Mouse (Mus musculus) heart, postnatal 0 days (tissue): ENCODE results near the gene Ptbp1. TPM values are rescaled to one million over a fixed set of nuclear protein-coding genes. Genes with fewer than 3 reads are reported as not detected.
"Not testable (repeated sequence)": the region's sequence is repeated elsewhere in the genome, so short reads cannot be mapped to it uniquely, and the experiment has no call there.

Experiments
- ATAC-seq: fragments of 200-750 bp; cut with Nextera tagmentation; 2 replicates; pipeline ENCODE4 v1.8.0; 2017; ENCODE audit warnings: low read depth, moderate number of reproducible peaks, moderate library complexity; ENCODE audit not compliant: insufficient read depth
- DNase-seq: peaks from one replicate; pipeline ENCODE4 v3.0.0-alpha.2; 2016; ENCODE audit warnings: low spot score
- H3K27ac ChIP-seq: fragments of 300-500 bp; sonication (generic); 2 replicates; pipeline ENCODE4 v1.5.1; 2014; ENCODE audit warnings: low read depth, mild to moderate bottlenecking
- H3K27me3 ChIP-seq: fragments of 300-500 bp; sonication (generic); 2 replicates; pipeline ENCODE4 v1.6.1; 2014; ENCODE audit warnings: low read length, mixed read lengths; ENCODE audit not compliant: control insufficient read depth, insufficient read depth
- H3K36me3 ChIP-seq: fragments of 300-500 bp; sonication (generic); replicated peaks from 2 replicates; pipeline ENCODE4 v1.6.1; 2014; ENCODE audit warnings: low read length, mixed read lengths; ENCODE audit not compliant: control insufficient read depth, insufficient read depth
- H3K4me1 ChIP-seq: fragments of 300-500 bp; sonication (generic); 2 replicates; pipeline ENCODE4 v1.6.1; 2014; ENCODE audit warnings: antibody characterized with exemption; ENCODE audit not compliant: control insufficient read depth, insufficient read depth
- H3K4me2 ChIP-seq: fragments of 300-500 bp; sonication (generic); 2 replicates; pipeline ENCODE4 v1.6.1; 2014; ENCODE audit warnings: low read depth, mild to moderate bottlenecking, low read length, moderate library complexity
- H3K4me3 ChIP-seq: fragments of 300-500 bp; sonication (generic); 2 replicates; pipeline ENCODE4 v1.5.1; 2014; ENCODE audit warnings: low read depth, low read length
- H3K9ac ChIP-seq: fragments of 300-500 bp; sonication (generic); replicated peaks from 2 replicates; pipeline ENCODE4 v1.6.1; 2014; ENCODE audit warnings: low read depth, low read length, mixed read lengths
- H3K9me3 ChIP-seq: fragments of 300-500 bp; sonication (generic); replicated peaks from 2 replicates; pipeline ENCODE4 v1.6.1; 2016; ENCODE audit warnings: low read length; ENCODE audit not compliant: control insufficient read depth
- CTCF ChIP-seq: IDR thresholded peaks from 2 replicates; pipeline ENCODE4 v1.5.1; 2016; ENCODE audit warnings: antibody characterized with exemption, control low read depth, low read depth
- EP300 ChIP-seq: IDR thresholded peaks from 2 replicates; pipeline ENCODE4 v1.6.1; 2016; ENCODE audit warnings: antibody characterized with exemption, low read depth
- WGBS: fragments of 180-500 bp; shearing (Covaris S2); extraction: QIAGEN DNeasy Blood & Tissue Kit; methylation state at CpG from one replicate; pipeline ENCODE4 v1.1.7; 2014; 5-methylcytosine and 5-hydroxymethylcytosine counted together
- polyA plus RNA-seq: library from polyadenylated mRNA; unstranded; fragments of >200 nt; fragmentation: Nextera tagmentation; extraction: Ambion mirVana; gene quantifications from 2 replicates; pipeline ENCODE4 v1.2.1, GENCODE M21; 2015
- total RNA-seq: library from RNA; depleted of rRNA; stranded (reverse); fragments of >200 nt; gene quantifications from 2 replicates; pipeline ENCODE4 v1.2.3, GENCODE M21; 2014; ENCODE audit warnings: low replicate concordance

Gene Ptbp1
- total and polyA plus RNA-seq, 2 experiments from 2014 or later, result 40.4 to 186 TPM

DNA sequence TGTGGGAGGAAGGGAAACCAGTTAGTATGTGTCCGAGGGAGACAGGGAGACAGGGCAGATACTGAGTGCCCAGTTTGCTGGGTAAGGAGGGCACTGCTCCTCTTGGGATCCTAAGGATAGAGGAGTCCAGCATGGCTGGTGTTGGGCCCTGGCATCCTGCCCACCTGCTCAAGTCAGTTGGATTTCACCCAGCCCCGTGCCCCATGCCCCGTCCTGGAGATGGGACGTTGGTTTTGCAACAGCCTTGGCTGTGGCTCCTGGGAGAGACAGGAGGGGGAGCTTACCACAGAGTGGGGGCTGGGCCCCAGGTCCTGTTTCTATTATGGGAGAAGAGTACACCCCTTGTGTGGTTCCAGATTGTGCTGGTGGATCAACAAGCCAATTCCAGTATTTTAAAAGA lies 30.2 kb downstream of the Ptbp1 start:
- ATAC-seq (peak; percentile 18; the same call in 1 of the 2 replicates), DNase-seq (no peak)
- Histone ChIP-seq H3K9me3 (no peaks in the 10 kb centered on the region), H3K4me3 (no peak overlapping the region), H3K27me3 (peaks cover 10% of the 10 kb centered on the region; the same call in 1 of the 2 replicates), H3K4me1 (0 out of 2 replicates have a peak, but pooled peaks cover 11% of the 10 kb centered on the region), H3K27ac (0 out of 2 replicates have a peak overlapping the region, but pooled peaks have one; percentile 8), H3K9ac (no peak overlapping the region), H3K4me2 (no peak overlapping the region), H3K36me3 (no peaks in the 10 kb centered on the region)
- 33% methylated on average over 4 of the region's 4 CpGs for WGBS
- TF ChIP-seq CTCF (no peak; the same call in 1 of the 2 replicates), EP300 (no peak)

DNA sequence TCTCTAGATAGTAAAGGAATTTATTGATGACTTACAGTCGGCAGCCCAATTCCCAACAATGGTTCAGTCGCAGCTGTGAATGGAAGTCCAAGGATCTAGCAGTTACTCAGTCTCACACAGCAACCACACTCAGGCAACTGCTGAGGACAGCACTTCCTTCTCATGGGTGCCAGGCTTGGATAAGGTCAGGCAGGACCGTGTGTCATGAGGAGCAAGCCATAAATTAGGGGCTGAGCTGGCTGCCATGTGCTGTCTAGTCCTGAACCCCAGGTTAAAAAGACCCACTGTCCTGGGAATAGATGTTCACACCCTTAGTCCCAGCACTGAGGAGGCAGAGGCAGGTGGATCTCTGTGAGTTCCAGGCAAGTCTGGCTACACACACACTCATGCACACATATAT lies 30.7 kb downstream of the Ptbp1 start:
- DNase-seq, H3K4me3 ChIP-seq, H3K27ac ChIP-seq, H3K9ac ChIP-seq, ATAC-seq, H3K9me3 ChIP-seq, H3K4me2 ChIP-seq, H3K27me3 ChIP-seq, H3K36me3 ChIP-seq: not testable (repeated sequence)
- 52% methylated on average over 2 of the region's 3 CpGs for WGBS
- H3K4me1 ChIP-seq, result 0 out of 2 replicates have a peak, but pooled peaks cover 11% of the 10 kb centered on the region

DNA sequence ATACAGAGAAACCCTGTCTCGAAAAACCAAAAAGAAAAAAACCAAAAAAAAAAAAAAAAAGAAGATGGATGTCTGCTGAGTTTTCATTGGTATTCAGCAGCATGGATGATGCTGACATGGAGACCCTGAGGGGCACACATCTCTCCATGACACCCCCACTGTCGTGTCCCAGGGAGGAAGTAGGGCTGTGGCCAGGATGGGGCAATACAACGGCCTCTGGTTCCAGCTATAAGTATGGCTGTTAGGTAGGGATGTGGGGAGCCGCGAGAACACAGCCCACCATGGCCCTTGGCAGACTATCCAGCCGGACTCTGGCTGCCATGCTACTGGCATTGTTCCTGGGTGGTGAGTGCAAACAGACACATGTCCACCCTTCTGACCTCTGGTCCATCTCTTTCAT lies 31.8 kb downstream of the Ptbp1 start, which contains the start of gene Elane:
Gene Elane, plus strand, starts transcription at position 194 of the 400 bp plus-strand sequence.
- ATAC-seq, result no peak
- no peak within 1 kb of the TSS for H3K27ac ChIP-seq
- H3K4me3 ChIP-seq, result no peak within 1 kb of the TSS
- H3K27me3 ChIP-seq, result peaks cover 10% of the 10 kb centered on the region; the same call in 1 of the 2 replicates
- H3K4me2 ChIP-seq, result no peak within 1 kb of the TSS
- no peaks in the 10 kb centered on the region for H3K36me3 ChIP-seq
- 78% methylated on average over 6 of the region's 6 CpGs for WGBS
- H3K9me3 ChIP-seq, result no peaks in the 10 kb centered on the region
- no peak for DNase-seq
- H3K9ac ChIP-seq, result no peak within 1 kb of the TSS
- 0 out of 2 replicates have a peak, but pooled peaks cover 11% of the 10 kb centered on the region for H3K4me1 ChIP-seq
- no peak for TF ChIP-seq EP300
- no peak for TF ChIP-seq CTCF

DNA sequence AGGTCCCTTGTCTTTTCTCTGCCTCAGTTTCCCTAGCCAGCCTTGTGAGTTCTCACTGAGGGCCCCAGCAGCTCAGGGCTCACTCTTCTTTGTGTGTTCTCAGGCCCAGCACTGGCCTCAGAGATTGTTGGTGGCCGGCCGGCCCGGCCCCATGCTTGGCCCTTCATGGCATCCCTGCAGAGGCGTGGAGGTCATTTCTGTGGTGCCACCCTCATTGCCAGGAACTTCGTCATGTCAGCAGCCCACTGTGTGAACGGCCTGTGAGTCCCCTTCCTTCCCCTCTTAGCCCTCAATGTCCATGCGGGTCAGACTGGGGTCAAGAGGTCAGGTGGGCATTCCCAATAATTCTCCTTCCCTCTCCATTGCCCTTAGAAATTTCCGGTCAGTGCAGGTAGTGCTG lies 32.4 kb downstream of the Ptbp1 start:
- H3K9ac ChIP-seq, result no peak overlapping the region
- H3K27me3 ChIP-seq, result peaks cover 10% of the 10 kb centered on the region; the same call in 1 of the 2 replicates

DNA sequence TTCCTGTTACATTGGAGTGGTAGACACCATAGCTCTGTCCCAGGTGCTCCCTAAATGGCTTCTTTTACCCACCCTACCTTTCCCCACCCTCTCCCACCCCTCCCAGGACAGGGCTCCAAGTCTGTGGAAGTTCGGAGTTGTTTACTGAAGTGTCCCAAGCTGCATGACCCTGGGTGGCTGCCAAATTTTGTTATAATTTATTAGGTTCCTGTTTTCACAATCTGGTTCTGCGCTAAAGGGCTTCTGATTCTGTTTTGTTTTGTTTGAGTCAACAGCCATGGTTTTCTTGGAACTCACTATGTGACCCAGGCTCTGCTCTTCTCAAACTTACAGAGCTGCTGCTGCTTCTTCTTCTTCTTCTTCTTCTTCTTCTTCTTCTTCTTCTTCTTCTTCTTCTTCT lies 35.2 kb downstream of the Ptbp1 start:
- Histone ChIP-seq H3K9me3 (no peaks in the 10 kb centered on the region), H3K4me2 (no peak overlapping the region), H3K36me3 (no peaks in the 10 kb centered on the region), H3K4me3 (no peak overlapping the region), H3K27ac (no peak overlapping the region), H3K9ac (no peak overlapping the region), H3K27me3 (0 out of 2 replicates have a peak, but pooled peaks cover 3% of the 10 kb centered on the region), H3K4me1 (0 out of 2 replicates have a peak, but pooled peaks cover 2% of the 10 kb centered on the region)
- DNase-seq, result no peak
- no peak for ATAC-seq
- WGBS, result 74% methylated on average over 2 of the region's 2 CpGs
- TF ChIP-seq CTCF, result no peak
- no peak for TF ChIP-seq EP300

More for the DNA sequence above, 32.4 kb downstream of the Ptbp1 start:
- Histone ChIP-seq H3K36me3 (no peaks in the 10 kb centered on the region), H3K9me3 (no peaks in the 10 kb centered on the region), H3K4me2 (no peak overlapping the region), H3K4me3 (no peak overlapping the region), H3K4me1 (0 out of 2 replicates have a peak, but pooled peaks cover 11% of the 10 kb centered on the region), H3K27ac (no peak overlapping the region)
- no peak for TF ChIP-seq EP300
- DNase-seq, result no peak
- WGBS, result 84% methylated on average over 8 of the region's 8 CpGs
- ATAC-seq, result no peak

DNA sequence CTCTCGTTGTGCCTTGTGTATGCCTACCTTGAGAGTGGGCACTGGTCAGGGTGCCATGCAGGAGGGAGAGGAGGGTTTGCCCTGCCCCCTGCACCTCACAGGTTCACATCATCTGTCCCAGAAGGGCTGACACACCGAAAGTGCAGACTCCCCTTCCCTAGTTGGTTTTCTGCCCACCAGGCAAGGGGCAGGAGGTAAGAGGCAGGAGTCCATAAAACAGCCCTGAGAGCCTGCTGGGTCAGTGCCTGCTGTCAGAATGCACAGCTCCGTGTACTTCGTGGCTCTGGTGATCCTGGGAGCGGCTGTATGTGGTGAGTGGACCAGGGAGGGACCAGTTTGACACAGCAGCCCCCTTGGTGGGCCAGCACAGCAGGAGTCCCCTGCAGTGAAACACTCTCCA lies 36.4 kb downstream of the Ptbp1 start, which contains the start of gene Cfd:
Gene Cfd, plus strand, starts transcription at position 184 of the 400 bp plus-strand sequence.
- Histone ChIP-seq H3K27ac (no peak within 1 kb of the TSS), H3K4me2 (no peak within 1 kb of the TSS), H3K36me3 (peaks cover 8% of the 10 kb centered on the region), H3K9ac (no peak within 1 kb of the TSS), H3K9me3 (no peaks in the 10 kb centered on the region), H3K4me3 (no peak within 1 kb of the TSS), H3K4me1 (no peaks in the 10 kb centered on the region), H3K27me3 (0 out of 2 replicates have a peak, but pooled peaks cover 3% of the 10 kb centered on the region)
- DNase-seq (no peak), ATAC-seq (no peak)
- WGBS, result 35% methylated on average over 5 of the region's 5 CpGs
- TF ChIP-seq EP300 (no peak), CTCF (no peak)
